Mouse (Mus musculus): ENCODE measurements around the gene Fev. TPM values are rescaled to one million over a fixed set of nuclear protein-coding genes. Genes with fewer than 3 reads are reported as not detected.

The Fev gene
- total RNA-seq, 2 experiments from 2014 or later = not detected

DNA sequence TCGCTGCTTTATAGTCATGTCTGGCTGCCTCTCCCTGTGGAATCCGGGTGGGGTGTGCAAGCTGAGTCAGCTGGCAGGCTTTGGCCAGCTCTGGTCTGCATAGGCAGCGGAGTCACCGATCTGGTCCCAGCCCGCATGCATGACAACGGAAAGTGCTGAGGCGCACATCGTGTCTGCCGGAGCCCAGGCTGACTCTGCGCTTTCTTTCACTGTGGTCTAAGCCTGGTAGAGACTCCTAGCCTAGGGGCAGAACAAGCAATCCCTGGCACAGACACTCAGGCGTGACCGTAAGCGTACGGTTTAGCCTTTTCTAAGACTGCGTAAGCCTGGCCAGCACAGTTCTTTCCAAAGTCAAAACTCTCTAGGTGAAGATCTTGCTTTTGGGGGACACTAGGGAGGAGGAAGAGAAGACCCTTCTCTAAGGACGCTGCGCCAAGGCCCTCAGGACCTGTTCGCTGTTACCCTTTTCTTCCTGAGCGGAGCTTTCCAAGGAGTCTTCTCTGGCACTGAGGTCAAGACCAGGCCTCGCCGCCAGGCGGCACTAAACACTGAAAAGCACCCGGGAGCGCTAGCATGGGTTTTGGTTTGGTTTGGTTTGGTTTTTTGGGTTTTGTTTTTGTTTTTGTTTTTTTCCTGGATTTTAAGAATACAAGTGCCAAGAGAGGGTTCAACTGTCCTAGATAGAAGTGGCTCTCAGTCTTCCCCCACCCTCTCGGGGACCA, 8.1 kb upstream of the Fev start, which contains the start of gene Cryba2:
TSS of gene Cryba2 (minus strand) at position 10 of the 722 bp plus-strand sequence.
- TF ChIP-seq CTCF (IDR thresholded peaks at IDR 0.05) = peak; percentile 64
- intact Hi-C loops (cut with DNase I) = no loop called here
- DNase-seq (ENCODE audit: extremely low spot score in 1 of 2, low spot score in 2 of 2) = peak; percentile 32 to 56
- Histone ChIP-seq H3K27ac (no peak within 1 kb of the TSS), H3K4me3 (peak within 1 kb of the TSS; percentile 16; the same call in 1 of the 2 replicates)

DNA sequence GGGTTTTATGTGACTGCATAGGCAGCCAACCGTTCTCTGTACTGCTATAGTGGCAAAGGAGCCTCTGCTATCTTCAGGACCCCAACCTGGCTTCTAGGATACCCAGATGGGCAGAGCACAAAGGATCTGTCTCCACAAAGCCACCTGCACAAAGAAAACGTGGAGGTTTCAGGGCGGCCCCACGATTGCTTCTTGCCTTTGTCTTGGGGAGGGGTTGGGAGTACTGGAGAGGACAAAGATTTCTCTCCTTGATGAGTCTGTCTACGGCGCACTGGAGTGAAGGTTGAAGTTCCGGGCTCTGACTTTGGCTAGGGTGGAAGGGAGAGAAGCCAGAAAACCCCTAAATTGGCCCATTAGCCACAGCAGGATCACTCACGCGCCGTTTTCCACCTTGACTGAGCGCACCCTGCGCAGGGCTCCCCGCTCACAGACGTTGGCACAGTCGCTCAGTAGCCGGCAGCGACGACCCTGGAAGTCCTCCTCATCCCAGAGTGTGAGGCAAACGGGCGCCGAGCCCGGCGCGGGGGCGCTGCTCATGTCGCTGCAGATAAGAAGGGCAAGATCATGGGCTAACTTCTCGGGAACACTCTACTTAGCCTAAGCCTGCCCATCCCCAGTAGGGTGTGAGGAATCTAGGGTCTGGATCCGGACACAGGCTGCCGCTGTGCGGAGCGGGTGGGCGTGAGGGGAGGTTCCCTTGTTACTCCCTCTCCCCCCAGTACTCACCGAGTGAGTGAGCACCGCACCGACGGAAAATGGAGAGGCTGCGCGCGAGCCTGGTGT, 7.3 kb upstream of the Fev start:
- Histone ChIP-seq H3K27ac (no peak overlapping the region), H3K4me3 (peak overlapping the region; percentile 16; the same call in 1 of the 2 replicates)
- TF ChIP-seq CTCF (IDR thresholded peaks at IDR 0.05) = no peak
- intact Hi-C loops (cut with DNase I) = no loop called here
- peak in 1 of 2 experiments; percentile 33 for DNase-seq (ENCODE audit: extremely low spot score in 1 of 2, low spot score in 2 of 2)

DNA sequence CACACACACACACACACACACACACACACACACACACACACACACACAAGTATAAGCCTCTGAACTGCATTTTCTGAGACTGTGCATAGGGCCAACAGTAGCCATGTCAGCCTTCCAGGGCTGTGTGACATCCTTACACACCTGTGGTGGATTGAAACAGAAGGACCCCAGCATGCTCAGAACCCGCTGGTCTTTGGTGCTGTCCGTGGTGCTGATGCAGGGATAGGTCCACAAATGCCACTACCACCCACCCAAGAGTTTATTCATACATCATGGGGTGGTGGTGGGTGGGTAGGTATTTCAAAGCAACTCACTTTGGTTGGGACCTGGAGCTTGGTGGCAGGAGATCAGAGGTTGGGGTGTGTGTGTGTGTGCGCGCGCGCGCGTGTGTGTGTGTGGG, 6.3 kb upstream of the Fev start:
- intact Hi-C loops (cut with DNase I) = no loop called here
- no peak overlapping the region for H3K4me3 ChIP-seq
- DNase-seq (ENCODE audit: extremely low spot score in 1 of 2, low spot score in 2 of 2) = no peak
- H3K27ac ChIP-seq = no peak overlapping the region
- no peak for TF ChIP-seq CTCF (IDR thresholded peaks at IDR 0.05)

DNA sequence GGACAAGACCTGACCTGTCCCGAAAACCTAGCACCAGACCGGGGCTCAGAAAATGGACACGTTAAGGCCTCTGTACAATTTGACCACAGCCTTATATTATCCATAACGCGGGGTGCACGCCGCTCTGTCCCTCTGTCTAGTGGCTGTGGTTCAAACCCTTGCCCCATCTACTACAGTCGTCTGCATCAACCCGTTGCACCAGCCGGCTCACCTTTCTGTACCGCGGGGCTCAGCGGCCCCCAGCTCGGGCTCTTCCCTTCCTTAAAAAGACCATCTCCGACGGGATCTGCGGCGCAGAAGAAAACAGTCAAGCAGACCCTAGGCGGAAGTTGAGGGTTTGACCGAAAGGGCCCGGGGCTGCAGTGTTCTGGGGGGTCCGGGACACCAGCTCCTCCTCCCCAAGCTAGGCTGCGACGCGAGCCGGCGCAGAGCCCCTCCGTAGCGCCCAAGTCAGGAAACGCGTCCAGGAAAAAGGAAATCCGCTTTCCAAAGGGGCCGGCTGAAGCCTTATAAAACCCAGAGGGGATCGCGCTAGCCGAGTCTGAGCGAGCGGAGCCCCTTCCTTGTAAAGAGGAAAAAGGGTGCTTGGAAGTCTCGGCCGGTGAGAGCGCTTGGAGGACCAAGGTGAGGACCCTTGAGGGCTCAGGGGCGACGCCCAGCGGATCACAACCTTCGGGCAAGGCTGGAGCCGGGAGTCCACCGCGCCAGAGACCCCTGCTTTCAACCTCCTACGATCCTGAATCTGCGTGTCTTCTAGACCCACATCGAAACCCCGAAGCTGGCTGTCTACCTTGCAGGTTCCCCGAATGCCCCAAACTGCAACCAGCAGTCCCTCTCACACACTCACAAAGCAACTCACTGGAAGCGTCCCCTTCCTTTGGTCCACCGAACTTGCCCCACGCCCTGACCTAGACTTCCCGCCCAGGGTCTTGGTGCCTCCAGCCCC, 750 bp downstream of the Fev start:
- intact Hi-C loops (cut with DNase I) = no loop called here
- no peak for DNase-seq (ENCODE audit: extremely low spot score in 1 of 2, low spot score in 2 of 2)
- TF ChIP-seq CTCF (IDR thresholded peaks at IDR 0.05) = no peak
- Histone ChIP-seq H3K4me3 (no peak overlapping the region), H3K27ac (no peak overlapping the region)

DNA sequence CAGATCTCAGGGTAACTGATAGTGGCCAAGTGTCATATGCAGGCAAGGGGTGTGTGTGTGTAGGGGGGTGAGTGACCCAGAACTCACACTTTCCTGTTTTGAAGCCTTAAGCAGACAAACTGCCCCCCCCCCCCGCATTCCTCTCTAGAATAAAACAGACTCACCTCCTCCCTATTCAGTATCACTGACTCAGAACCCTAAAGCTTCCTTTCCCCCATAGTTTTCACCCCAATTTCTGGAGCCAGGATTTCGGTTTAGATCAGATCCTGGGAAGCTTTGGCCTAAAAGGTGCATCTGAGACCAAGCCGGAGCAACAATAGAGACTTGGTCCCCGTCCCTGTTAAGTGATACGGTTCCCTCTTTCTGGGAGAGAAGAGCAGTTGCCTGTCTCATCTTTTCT, 1.8 kb downstream of the Fev start:
- H3K27ac ChIP-seq = no peak overlapping the region
- H3K4me3 ChIP-seq = no peak overlapping the region
- intact Hi-C loops (cut with DNase I) = no loop called here
- DNase-seq (ENCODE audit: extremely low spot score in 1 of 2, low spot score in 2 of 2) = no peak
- no peak for TF ChIP-seq CTCF (IDR thresholded peaks at IDR 0.05)

DNA sequence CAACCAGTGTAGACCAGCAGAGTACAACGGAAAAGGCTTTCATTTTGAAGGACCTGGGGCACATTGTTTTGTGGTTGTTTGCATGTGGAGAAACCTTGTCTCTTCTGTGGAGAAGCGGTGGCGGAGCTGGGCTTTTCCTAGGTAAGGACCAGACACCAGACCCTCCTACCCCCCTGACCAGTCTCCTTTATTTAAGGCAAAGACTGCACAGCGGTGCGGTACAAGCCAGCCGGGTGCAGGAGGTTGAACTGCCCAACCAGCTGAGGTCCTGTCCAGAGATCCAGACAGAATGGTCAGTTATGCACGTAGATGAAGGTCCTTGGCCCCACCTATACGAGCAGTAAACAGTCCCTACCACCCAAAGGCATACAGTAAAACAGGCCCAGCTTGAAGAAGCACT, 2.4 kb downstream of the Fev start:
- intact Hi-C loops (cut with DNase I) = no loop called here
- no peak for DNase-seq (ENCODE audit: extremely low spot score in 1 of 2, low spot score in 2 of 2)
- no peak for TF ChIP-seq CTCF (IDR thresholded peaks at IDR 0.05)
- no peak overlapping the region for H3K4me3 ChIP-seq
- H3K27ac ChIP-seq = no peak overlapping the region

DNA sequence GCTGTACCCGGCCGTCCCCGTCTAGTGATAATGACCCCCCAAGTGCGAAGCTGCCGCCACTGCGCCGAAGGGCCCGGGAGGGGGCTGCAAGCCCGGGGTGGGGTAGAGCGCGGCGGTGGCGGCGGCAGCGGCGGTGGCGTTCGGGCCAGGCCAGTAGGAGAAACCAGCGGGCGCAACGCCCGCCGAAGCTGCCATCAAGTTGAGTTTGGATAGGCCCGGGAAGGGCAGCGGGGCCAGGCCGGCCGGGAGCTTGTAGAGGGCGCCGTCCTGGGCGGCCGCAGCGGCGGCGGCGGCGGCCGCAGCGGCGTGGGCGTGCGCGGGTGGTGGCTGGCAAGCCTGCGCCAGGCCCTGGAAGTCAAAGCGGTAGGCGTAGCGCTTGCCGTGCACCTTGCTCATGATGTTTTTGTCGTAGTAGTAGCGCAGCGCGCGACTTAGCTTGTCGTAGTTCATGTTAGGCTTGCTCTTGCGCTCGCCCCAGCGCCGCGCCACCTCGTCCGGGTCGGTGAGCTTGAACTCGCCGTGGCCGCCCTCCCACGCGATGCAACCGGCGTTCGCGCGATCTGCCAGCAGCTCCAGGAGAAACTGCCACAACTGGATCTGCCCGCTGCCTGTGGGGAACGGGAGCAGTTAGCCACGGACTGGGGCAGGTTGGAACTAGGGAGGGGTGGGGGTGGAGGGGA, 3.0 kb downstream of the Fev start:
- intact Hi-C loops (cut with DNase I) = no loop called here
- TF ChIP-seq CTCF (IDR thresholded peaks at IDR 0.05) = no peak
- Histone ChIP-seq H3K27ac (no peak overlapping the region), H3K4me3 (peak overlapping the region; percentile 35)
- DNase-seq (ENCODE audit: extremely low spot score in 1 of 2, low spot score in 2 of 2) = peak in 1 of 2 experiments; percentile 29

DNA sequence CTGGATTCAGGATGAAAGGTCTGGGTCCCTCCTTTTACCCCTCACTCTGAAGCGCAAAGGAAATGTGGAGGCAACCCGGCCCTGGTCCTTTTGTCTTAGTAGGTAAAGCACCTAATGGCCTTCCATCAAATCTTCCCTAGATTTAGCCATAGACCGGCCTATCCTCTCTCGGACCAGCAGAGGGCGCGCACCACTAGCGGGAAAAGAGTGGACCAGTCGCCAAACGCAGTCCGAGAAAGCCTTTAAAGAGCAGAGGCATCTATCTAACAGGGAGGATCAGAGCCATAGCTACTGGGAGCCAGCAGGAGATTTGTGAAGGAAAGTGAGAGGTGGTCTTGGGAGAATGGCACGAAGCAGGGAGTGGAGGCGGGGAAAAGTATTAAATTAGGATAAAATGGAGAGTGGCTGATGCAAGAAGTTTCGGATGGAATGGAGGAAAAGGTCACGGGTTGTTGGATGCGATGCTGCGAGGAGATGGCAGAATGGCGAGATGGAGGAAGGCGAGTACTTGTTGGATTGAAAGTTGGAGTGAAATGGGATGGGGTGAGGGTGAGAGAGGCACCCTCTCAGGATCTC, 4.3 kb downstream of the Fev start:
- peak; percentile 67 to 77 for DNase-seq (ENCODE audit: extremely low spot score in 1 of 2, low spot score in 2 of 2)
- no peak overlapping the region for H3K27ac ChIP-seq
- intact Hi-C loops (cut with DNase I) = loop anchor here (2.0 kb wide), 1 partner anchor 136 kb away; no protein-coding TSS in a partner anchor
- no peak overlapping the region for H3K4me3 ChIP-seq
- TF ChIP-seq CTCF (IDR thresholded peaks at IDR 0.05) = peak; percentile 88

DNA sequence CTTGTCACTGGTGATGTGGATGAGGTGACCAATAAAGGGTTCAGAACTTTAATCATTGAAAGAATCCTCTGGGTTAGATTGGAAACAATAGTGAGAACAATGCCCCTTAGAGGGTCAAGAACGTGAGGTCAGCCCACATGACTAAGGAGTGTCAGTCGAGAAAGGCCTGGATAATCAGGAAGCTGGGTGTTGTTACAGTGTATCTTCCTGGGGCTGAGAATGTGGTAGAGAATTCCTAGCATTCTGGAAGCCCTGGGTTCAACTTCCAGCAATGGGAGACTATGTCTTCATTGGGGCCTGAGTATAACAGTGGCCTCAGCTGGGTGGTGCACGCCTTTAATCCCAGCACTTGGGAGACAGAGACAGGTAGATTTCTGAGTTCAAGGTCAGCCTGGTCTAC, 8.0 kb downstream of the Fev start:
- intact Hi-C loops (cut with DNase I) = no loop called here
- Histone ChIP-seq H3K27ac (no peak overlapping the region), H3K4me3 (no peak overlapping the region)
- no peak for TF ChIP-seq CTCF (IDR thresholded peaks at IDR 0.05)
- no peak for DNase-seq (ENCODE audit: extremely low spot score in 1 of 2, low spot score in 2 of 2)

DNA sequence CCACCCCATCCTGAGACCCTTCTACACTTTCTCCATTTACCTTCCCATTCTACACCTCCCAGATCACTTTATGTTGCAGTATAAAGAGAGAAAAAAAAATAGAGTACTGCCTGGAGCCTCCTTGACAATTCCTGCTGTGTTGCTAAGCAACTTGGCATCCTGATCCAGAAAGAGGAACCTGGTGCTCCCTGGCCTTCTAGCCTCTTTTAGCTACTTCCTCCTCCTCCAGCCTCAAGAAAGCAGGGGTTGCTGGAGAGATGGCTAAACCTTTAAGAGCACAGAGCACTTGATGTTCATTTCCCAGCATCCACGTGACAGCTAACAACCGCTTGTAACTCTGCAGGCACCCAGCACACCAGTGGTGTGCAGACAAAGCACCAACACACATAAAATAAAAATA, 13.0 kb downstream of the Fev start:
- DNase-seq (ENCODE audit: extremely low spot score in 1 of 2, low spot score in 2 of 2) = no peak
- Histone ChIP-seq H3K27ac (no peak overlapping the region), H3K4me3 (no peak overlapping the region)
- TF ChIP-seq CTCF (IDR thresholded peaks at IDR 0.05) = no peak
- intact Hi-C loops (cut with DNase I) = no loop called here

DNA sequence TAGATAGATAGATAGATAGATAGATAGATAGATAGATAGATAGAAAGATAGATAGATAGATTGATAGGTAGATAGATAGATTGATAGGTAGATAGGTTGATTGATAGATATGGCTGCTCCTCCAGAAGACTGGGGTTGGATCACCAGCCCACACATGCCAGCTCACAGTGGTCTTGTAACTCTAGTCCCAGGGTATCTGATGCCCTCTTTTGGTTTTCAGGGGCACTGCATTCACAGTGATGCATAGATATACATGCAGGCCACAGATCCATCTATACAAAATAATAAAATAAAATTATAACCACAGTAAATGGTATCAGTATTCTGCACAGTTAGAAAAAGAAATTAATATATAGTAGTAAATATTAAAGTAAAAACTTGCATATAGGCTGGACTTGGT, 23.4 kb downstream of the Fev start:
- no peak overlapping the region for H3K4me3 ChIP-seq
- TF ChIP-seq CTCF (IDR thresholded peaks at IDR 0.05) = peak; percentile 41
- intact Hi-C loops (cut with DNase I) = no loop called here
- no peak overlapping the region for H3K27ac ChIP-seq
- no peak for DNase-seq (ENCODE audit: extremely low spot score in 1 of 2, low spot score in 2 of 2)
